Mouse (Mus musculus) adrenal gland, postnatal 10 days (tissue): ENCODE measurements at regions not wholly inside any gene's neighbourhood (a gene's known extent, or its start where the extent isn't known, plus 50 kb on each side); places are given as distances from the start of the nearest gene placed in this dataset.

ENCODE experiments used
- DNase-seq: peaks from one replicate; pipeline ENCODE4 v3.0.0; 2021; ENCODE audit warnings: mixed read lengths

- DNase-seq, result no peak
These were observed 217.4 kb upstream of the Spdye4c start for GRCm38 (mm10) chr2:128373363-128374252.

- no peak for DNase-seq
These were observed 216.8 kb upstream of the Spdye4c start for GRCm38 (mm10) chr2:128374253-128374566.

- DNase-seq, result no peak
These were observed 216.1 kb upstream of the Spdye4c start for GRCm38 (mm10) chr2:128374926-128375325.

- DNase-seq, result no peak
These were observed 215.2 kb upstream of the Spdye4c start for GRCm38 (mm10) chr2:128375827-128376226.

- DNase-seq, result no peak
These were observed 213.8 kb upstream of the Spdye4c start for GRCm38 (mm10) chr2:128377176-128377575.

GRCm38 (mm10) chr2:128377680-128378079 lies 213.3 kb upstream of the Spdye4c start:
- DNase-seq, result no peak

- no peak for DNase-seq
These were observed 212.6 kb upstream of the Spdye4c start for GRCm38 (mm10) chr2:128378456-128378855.

GRCm38 (mm10) chr2:128379151-128379550 lies 211.9 kb upstream of the Spdye4c start:
- no peak for DNase-seq

GRCm38 (mm10) chr2:128379554-128379953 lies 211.5 kb upstream of the Spdye4c start:
- DNase-seq, result no peak

- DNase-seq, result no peak
These were observed 210.4 kb upstream of the Spdye4c start for GRCm38 (mm10) chr2:128380581-128380980.

- no peak for DNase-seq
These were observed 209.3 kb upstream of the Spdye4c start for GRCm38 (mm10) chr2:128381684-128382205.

GRCm38 (mm10) chr2:128382473-128382872 lies 208.5 kb upstream of the Spdye4c start:
- DNase-seq, result no peak

- DNase-seq, result no peak
These were observed 206.4 kb upstream of the Spdye4c start for GRCm38 (mm10) chr2:128384612-128385011.

- no peak for DNase-seq
These were observed 204.0 kb upstream of the Spdye4c start for GRCm38 (mm10) chr2:128386846-128387621.

- no peak for DNase-seq
These were observed 203.0 kb upstream of the Spdye4c start for GRCm38 (mm10) chr2:128387851-128388471.

GRCm38 (mm10) chr2:128388883-128389470 lies 202.0 kb upstream of the Spdye4c start:
- no peak for DNase-seq

GRCm38 (mm10) chr2:128392344-128392743 lies 198.7 kb upstream of the Spdye4c start:
- DNase-seq, result no peak

GRCm38 (mm10) chr2:128393401-128393800 lies 197.6 kb upstream of the Spdye4c start:
- no peak for DNase-seq

- DNase-seq, result no peak
These were observed 197.1 kb upstream of the Spdye4c start for GRCm38 (mm10) chr2:128393921-128394320.

- DNase-seq, result no peak
These were observed 195.6 kb upstream of the Spdye4c start for GRCm38 (mm10) chr2:128395308-128396007.

- DNase-seq, result peak; percentile 97
These were observed 195.0 kb upstream of the Spdye4c start for GRCm38 (mm10) chr2:128396008-128396346.

GRCm38 (mm10) chr2:128401359-128401758 lies 189.7 kb upstream of the Spdye4c start:
- DNase-seq, result no peak
